Mouse (Mus musculus): ENCODE measurements around the gene Sec1.

Gene Sec1

DNA sequence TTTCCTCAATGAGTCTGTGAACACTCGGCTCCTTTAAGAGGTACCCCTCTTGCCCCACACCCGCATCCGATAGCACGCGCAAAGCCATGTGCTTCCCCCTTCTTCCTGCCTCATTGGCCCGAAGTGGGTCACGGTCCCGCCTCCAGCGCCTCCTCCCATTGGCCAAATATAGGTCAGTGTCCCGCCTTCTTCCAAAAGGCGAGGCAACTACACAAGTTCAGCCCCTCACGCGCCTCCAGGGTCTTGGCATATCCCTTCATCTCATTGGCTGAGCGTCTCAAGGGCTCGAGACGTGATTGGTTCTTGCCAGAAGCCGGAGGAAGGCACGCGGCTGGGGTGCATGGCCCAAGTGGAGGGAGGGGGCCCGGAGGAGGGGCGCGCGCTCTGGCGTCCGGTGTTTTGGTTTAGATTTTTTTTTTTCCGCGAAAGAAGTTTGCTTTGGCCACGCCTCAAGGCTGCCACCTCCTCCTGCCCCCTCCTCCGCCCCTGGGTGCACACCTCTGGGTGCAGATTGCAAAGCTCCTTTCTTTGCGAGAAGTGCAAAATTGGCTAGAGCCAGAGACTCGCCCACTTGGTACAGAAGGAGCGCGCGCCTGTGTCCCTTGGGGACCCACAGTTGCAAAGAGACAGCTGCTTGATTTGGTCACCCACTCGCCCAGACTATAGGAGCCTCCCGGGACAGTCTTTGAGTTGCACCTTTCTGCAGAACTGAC is 10.7 kb upstream of the Sec1 start, which contains the start of gene Dbp:
Dbp (plus strand) TSS at position 359 of the 713 bp plus-strand sequence.
- peak; percentile 99 for DNase-seq (ENCODE audit: low read depth, low spot score)

DNA sequence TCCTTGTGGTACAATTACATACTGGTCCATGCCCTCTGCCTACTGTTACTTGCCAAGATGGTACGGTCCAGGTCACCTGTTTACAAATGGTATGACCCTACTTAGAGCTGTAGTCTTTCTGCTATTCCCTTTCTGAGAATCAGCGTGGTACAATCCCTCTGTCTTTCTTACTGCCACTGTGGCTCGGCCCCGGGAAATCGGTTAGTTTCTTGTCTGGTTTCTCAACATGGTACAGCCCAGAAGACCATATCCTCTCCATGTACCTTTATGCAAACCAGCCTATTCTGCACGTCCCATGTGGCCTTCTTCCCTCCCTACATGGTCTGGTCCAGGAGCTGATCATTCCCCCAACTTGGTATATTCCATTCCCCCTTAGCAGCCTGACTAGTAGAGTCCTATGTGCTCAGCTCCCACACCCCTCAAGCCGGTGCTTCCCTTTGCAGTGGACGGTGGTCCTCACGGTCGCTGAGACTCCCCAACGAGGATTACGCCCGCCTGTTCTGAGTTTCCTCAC is 9.9 kb upstream of the Sec1 start:
- DNase-seq (ENCODE audit: low read depth, low spot score) = peak; percentile 82

DNA sequence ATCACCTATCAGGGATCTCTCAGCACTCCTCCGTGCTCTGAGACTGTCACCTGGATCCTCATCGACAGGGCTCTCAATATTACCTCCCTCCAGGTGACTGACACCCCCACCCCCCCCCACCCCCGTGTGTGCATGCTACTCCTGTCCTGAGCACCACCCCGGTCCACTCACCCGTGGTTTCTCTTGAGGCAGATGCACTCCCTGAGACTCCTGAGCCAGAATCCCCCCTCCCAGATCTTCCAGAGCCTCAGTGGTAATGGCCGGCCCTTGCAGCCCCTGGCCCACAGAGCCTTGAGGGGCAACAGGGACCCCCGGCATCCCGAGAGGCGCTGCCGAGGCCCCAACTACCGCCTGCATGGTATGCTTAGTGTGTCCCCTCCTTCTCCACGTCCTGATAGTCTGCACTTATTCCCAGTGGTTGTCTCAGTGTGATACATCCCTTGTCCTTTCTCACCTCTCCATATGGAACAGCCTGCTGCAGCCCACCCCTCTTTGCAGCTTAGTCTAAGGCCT is 9.4 kb upstream of the Sec1 start:
- DNase-seq (ENCODE audit: low read depth, low spot score) = no peak

DNA sequence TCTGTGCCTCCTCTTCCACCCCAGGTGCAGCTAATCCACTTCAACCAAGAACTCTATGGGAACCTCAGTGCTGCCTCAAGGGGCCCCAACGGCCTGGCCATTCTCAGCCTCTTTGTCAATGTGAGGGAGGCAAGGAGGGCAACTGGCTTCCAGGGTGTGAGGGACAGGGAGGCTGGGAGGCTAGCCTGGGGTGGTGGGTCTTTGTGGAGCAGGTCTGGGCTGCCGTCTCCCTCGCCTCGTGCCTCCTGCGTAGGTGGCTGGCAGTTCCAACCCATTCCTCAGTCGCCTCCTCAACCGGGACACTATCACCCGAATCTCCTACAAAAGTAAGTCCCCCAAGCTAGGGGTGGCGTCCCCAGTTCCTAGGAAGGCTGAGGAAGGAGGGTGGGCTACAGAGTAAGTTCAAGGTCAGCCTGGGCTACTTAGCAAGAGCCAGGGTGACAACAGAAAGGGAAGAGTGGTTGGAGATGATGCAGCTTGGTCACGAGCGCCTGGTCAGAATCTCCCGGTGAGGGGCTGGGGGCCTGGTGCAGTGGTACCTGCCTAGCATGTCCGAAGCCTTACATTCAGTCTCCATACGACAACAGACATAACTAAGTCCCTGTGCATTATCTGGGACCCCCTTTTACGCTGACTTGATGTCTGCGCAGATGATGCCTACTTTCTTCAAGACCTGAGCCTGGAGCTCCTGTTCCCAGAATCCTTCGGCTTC is 8.8 kb upstream of the Sec1 start:
- DNase-seq (ENCODE audit: low read depth, low spot score) = no peak

DNA sequence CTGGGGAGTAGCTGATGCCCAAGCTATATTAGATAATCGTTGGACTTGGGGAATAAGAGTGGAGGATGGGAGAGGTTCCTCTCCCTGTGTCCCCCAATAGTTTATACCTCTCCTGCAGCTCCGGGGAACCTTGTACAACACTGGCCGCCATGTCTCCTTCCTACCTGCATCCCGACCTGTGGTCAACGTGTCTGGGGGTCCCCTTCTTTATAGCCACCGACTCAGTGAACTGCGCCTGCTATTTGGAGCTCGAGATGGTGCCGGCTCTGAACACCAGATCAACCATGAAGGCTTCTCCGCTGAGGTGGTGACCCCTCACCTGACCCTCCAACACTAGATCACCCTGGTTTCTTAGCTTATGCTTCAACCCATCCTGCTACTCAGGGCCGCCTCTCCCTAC is 8.1 kb upstream of the Sec1 start:
- DNase-seq (ENCODE audit: low read depth, low spot score) = no peak

DNA sequence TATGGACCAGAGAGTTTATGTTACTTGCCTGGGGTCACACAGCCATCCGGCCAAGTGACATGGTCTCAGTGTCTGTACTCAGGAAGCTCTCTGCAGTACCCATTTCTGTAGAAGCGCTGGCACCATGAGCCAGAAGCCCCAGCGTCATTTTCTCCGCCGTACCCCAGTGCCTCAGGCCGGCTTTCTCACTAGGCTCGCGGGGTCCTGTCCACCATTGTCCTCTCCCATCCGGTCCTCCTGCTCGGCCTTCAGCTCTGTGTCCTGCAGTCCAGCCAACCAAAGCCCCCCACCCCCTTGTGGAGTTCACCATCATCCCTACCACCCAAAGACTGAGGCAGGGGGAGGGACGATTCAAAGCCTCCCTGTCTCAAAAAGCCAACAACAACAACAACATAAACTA is 7.4 kb upstream of the Sec1 start:
- no peak for DNase-seq (ENCODE audit: low read depth, low spot score)

DNA sequence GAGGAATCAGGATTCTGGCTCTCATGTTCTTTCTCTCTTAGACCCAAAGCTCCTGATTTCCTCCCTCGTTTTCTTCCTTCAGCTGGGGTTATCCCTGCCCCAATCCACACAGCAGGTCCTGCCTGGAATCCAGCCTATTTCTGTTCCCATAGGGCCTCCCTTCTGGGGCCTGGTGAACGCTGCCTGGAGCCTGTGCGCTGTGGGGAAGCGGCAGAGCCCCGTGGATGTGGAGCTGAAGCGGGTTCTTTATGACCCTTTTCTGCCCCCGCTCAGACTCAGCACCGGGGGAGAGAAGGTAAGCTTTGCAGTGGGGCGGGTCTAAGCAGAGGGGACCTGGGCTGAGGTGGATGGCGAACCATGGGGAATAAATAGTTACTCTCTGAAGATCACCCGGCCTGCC is 6.9 kb upstream of the Sec1 start:
- DNase-seq (ENCODE audit: low read depth, low spot score) = no peak

DNA sequence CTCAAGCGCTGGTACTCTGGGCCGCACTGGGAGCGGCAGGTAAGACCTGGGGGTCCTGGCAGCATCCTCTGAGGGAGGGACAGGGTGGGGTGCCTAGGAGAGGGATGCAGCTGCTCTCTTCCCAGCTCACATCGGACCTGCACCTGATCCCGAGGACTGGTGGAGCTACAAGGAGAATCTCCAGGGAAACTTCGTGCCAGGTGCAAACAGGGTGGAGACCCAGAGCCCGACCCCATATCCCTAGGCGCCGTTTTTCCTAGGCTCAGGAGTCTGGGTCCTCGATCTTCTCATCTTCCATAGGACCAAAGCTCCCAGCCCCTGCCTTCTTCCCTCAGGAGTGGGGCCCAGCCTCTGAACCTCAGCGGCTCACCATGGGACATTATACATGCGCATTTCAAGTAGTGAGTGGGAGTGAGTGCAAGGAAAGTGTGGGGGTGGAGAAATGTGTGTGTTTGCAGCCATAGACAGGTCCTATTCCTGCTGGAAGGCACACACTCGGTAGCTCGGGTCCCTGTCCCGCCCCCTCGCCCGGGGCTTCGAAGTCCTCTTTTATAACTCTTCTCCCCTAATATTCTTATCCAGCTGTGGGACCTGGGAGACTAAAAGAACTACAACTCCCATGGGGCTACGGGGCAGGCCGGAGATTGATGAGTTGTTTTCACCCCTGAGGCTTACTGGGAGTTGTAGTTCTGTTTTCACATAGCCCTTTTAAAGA is 6.3 kb upstream of the Sec1 start:
- DNase-seq (ENCODE audit: low read depth, low spot score) = no peak

DNA sequence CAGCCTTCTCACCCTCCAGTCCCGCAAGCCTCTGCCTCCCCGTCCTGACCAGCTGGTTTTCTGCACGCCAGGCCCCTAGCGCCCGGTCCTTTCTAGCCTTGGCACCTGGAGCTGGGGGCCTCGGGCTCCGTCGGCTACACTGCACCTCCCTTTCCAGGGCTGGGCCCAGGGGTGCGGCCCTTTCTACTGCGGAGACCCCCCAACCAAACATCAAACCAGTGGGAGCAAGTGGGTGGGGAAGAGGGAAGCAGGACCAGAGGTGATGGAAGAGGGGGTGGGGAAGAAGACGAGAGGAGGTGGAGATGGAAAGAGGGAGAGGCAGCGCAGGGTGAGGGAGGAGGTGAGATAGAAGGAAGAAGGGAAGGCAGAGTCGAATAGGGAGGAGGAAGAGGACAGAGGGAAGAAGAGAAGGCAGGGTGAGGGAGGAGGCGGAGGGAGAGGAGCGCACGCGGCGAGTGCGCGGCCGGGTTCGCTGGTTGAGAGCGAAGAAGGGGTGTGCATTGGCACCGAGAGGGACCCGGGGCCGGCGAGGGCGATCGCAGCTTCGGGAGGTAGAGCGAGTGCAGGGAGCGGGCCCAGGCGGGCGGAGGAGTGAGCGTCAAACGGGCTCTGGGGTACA is 5.4 kb upstream of the Sec1 start, which contains the start of gene Car11:
Car11 (plus strand) TSS at position 321 of the 619 bp plus-strand sequence.
- DNase-seq (ENCODE audit: low read depth, low spot score) = no peak

DNA sequence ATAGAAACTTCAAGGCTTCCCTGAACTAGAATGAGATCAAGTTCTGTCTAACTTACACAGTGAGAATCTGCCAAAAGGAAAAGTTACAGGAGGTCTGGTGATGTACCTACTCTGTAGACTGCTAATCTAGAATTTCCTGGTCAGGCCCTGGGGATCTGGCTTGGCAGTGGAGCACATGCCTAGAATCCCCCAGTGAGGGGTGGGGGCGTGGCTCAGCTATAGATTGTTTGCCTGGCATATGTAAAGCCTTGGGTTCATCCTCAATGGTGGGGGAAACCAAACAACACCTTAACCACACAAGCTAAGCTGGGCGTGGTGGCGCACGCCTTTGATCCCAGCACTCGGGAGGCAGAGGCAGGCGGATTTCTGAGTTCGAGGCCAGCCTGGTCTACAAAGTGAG is 3.7 kb upstream of the Sec1 start:
- no peak for DNase-seq (ENCODE audit: low read depth, low spot score)

DNA sequence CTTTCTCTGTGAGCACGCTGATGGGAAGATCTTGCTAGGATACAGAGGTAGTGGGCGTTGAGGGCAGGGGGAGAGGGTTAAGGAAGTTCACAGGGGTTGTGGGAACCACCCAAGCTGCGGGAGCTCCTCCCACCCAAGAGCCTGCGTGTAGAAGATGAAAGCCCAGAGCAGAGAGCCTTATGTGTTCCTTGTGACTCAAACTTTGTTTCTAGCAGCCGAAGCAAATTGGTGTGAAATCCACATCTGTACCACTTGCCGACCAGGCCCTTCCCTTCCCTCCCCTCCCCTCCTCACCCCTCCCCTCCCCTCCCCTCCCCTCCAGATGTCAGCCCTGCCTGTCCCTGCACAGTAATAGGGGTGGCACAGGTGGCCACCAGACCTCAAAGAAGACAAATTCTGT is 896 bp upstream of the Sec1 start:
- no peak for DNase-seq (ENCODE audit: low read depth, low spot score)

DNA sequence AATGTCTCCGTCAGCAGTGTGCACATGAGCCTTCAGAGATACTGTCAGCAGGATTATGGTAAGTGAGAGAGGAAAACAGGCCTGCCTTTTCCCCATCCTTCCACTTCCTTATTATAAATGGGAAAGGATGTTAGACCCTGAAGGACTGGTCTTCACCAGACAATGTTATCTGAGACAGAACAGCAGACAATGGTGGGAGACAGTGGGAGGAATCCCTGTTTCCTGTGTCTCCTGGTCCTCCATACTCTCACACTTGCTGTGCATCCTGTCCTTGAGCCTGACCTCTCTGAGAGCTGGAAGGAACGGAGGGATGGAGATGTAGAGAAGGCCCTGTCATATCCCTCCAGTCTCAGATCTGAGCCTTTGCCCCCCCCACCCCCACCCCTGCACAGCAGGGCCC is 1.8 kb downstream of the Sec1 start:
- DNase-seq (ENCODE audit: low read depth, low spot score) = no peak

DNA sequence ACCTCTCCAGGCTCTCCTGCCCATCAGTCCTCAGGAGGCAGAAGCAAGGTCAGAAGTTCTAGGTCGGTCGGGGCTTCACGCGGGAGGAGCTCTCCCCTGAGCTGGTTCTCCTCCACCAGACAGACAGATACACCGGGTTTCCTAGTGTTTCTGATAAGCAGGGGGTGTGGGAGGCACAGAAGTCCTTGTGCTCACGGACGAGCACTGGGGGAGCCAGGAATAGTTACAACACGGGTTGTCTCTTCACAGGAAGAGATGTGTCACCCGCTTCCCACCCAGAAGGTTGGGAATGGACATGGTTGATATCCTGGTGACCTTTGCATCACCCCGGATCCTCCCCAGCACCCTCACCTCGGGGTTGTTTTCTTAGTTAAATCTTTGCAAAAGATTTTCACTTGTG is 4.4 kb downstream of the Sec1 start:
- no peak for DNase-seq (ENCODE audit: low read depth, low spot score)

DNA sequence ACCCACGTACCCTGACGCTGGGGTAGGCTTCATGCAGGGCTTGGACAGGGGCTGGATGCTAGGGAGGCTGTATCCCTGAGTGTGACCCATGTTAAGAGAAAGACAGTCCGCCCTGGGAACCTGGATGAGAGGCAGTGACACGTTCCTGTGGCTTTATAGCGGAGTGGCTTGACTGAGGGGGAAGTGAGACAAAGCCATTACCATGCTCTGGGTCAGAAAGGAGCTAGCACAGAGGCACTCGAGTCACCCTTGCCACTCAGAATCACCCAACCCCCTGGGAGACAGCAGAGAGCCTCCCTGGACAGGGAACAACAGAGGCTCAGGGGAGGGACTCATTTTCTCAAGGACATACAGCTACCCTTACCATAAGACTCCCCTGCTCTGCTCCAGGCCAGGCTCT is 5.1 kb downstream of the Sec1 start:
- DNase-seq (ENCODE audit: low read depth, low spot score) = no peak

DNA sequence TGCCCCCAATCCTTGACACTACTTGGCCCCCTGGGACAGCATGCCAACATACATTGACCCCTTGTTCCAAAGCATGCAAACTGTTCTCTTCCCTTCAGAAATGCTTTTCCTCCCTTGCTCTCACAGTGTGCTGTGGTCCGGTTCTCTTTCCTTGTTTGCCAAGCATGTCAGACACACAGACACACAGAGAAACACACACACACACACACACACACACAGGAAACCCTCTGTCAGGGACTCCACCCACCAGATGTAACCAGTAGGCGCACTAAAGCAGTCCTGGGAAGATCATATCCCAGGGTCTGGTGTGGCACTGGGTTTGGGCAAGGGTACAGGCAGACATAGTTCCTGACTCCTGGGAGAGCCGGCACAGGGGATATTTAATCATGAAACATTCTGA is 7.4 kb downstream of the Sec1 start:
- DNase-seq (ENCODE audit: low read depth, low spot score) = no peak

DNA sequence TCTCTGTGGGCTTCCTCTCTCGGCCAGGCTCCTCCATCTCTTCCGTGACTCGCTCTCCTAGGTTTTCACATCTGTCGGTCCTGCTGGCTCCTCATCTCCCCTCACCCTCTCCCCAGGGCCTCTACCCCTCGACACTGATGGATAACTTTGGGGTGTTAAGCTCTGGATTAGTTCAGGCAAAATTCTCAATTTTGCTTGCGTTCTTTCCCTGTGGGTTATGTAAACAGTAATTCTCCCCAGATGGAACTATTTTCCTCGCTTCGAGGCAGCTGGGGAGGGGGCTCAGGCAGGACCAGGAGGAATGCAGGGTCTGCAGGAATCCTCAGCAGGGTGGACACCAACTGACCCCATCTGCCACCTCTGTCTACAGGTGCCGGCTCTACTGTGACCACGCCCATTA is 8.4 kb downstream of the Sec1 start:
- DNase-seq (ENCODE audit: low read depth, low spot score) = no peak

DNA sequence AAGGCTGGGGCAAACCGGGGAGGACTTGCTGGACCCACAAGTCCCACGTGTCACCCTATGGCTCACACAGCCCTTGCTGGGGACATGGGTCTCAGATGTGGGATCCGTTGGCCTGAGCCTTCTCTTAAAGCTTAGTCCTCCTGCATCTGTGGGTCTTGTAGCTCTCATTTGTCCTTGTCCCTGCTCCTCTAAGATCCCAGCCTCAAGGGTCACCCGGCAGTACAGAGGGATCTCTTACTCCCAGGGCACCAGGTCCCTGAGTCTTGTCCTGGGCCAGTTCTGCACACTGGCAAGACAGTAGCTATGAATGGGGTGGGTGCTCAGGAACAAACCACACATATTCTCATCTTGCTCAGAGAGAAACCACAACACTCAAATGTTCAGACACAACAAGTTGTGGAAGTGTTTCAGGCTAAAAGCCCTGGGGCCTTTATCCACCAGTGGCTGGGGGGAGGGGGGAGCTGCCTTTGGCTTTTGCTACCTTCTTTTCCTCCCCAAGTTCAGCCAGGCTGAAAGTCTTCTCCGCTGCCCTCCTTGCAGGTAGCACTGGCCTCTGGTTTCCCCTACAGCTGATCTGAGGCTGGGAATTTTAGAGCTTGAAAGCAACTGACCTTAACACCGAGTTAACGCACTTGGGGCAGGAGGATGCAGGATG is 10.7 kb downstream of the Sec1 start, which contains the start of gene Ntn5:
Ntn5 (plus strand) TSS at position 627 of the 655 bp plus-strand sequence.
- no peak for DNase-seq (ENCODE audit: low read depth, low spot score)

DNA sequence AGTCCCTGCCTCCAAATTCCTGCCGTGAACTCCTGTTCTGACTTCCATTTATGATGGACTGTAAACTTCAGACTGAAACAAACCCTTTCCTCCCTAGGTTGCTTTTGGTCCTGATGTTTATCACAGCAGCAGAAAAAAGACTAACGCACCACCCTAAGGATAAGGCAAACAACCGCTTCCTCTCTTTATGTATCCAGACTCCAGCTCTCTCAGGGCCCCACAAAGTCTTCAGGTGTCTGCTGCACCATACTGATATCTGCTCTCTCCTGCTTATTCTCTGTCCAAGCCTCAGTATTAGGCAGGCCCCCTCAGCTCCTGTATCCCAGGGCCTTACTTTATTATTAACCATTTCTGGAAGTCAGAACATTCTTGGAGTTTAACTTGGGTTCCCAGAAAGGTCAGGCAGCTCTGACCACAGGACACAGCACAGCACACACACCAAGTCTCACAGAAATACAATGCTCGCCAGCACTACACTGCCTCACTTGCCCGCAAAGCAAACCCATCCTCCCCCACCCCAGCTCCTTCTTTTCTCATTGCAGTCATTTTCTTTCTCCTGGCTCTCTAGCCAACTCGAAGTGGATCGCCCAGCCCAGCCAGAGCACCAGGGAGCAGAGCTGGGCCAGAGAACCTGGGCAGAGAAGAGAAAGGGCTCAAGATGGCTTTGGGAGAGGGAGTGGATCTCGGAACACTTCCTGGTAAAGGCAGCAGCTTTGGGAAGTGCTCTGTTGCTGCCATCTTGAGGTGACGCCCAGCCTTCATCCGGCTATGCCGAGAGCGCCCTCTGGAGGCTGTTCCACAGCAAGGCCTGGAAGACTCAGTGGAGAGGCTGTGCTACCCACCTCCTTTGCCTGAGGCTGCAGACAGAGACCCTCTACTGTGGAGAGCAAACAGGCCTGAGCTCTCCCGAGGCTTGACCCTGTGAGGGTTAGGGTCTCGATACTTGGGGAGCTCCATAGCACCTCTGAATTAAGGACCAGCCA is 11.8 kb downstream of the Sec1 start:
- no peak for DNase-seq (ENCODE audit: low read depth, low spot score)

DNA sequence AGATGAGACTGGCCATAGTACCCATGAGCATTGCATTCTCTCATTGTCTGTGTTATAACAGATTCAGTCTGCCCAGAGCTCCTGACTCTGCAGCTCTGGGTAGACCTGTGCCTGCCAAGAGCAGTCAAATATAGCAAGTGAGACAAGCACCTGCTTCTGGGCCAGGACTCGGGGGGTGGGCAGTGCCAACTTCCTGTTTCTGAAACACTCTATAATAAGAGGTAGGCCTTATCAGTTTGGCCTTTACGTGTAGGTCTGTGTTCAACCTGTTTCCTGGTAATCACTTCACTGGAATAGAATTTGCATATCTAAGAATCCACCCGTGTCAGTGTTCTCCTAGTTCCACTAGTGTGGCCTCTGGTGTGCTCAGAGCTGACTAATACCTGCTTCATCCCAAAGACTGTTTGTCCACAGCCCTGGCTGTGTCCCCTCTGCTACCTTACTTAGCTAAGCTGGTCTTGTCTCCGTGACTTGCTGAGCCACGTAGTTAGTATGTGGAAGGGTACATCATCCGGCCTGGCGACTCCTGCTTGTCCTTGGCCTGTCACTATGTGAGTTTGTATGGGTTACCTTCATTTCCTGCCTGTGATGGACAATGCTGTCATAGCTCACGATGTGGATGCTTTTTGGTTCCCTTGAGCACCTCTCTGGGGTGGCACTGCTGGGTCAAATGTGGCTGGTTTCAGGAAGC is 13.0 kb downstream of the Sec1 start:
- no peak for DNase-seq (ENCODE audit: low read depth, low spot score)

All from brain, embryonic 18.5 days (tissue).